Mouse (Mus musculus): ENCODE results near the gene Nhlrc2.

The Nhlrc2 gene

DNA sequence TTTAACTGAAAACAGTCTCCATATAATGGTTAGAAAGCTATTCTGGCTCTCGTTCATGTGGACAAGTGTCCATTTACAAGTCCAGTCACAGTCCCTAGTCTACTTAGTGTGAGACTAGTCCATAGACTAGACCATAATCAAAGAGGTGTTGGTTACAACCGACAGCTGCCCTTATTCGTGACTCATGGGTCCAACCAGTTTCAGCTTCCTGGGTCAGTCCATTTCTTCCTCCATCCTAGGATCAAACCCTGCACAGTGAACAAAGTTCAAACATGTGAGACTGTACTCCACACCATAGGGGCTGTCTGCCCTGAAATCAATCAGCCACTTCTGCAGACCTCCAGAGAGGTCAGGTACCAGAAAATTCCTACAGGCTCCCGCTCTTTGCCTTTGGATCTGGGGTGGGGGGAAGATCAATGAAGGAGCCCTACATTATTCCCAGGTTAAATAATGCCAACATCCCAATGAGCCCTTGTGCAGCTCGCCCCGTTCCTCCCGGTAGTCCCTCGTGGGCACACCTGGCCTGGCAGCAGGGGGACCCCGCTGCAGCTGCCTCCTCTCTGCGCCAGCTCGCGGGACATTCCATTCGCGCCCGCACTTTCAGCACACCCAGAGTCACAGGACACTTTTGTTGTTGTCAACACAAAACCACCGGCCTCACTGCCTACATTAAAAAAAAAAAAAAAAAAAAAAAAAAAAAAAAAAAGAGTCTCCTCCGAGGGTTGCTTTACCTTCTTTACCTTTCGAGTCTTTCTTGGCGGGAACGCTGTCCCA, 418 bp upstream of the Nhlrc2 start, which contains the start of gene Dclre1a:
TSS of gene Dclre1a (minus strand) at position 767 of the 774 bp plus-strand sequence.
- Histone ChIP-seq H3K27me3 (ENCODE audit: control insufficient read depth, insufficient read depth, low read length, poor library complexity, severe bottlenecking) (no peaks in the 10 kb centered on the region), H3K36me3 (ENCODE audit: control insufficient read depth, insufficient read depth, low read length, poor library complexity, severe bottlenecking) (peaks cover 3% of the 10 kb centered on the region; the same call in 1 of the 2 replicates)
- DNase-seq (ENCODE audit: low read depth, low spot score): peak; percentile 77

DNA sequence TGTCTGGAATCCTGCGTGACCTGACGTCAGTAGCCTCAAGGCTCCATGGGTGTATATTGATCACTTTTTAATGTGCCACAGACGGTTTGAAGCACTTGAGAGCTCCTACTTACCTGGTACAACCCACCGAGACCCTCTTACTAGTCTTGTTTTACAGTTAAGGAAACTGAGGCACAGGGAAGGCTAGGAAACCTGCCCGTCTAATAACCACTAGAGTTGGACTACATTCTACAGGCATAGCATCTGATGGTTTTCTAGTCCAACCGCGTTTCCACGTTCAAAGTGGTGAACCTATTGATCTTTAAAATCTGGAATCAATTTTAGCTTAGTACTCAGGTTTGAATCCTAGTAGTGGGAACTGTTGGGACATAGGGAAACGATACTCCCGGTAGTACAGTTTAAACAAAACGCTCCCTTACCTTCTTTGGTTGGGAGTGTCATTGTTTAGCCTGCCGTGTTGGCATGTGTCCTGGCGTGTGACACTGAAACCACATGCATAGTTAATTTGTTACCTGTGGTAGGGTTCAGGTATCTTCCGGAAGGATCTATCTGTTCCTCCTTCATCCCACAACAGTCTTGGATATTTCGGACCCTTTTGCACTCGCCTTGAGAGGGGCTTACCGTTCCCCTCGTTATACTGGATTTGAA, 1.1 kb downstream of the Nhlrc2 start:
- no peaks in the 10 kb centered on the region for H3K27me3 ChIP-seq (ENCODE audit: control insufficient read depth, insufficient read depth, low read length, poor library complexity, severe bottlenecking)
- peaks cover 9% of the 10 kb centered on the region; the same call in 1 of the 2 replicates for H3K36me3 ChIP-seq (ENCODE audit: control insufficient read depth, insufficient read depth, low read length, poor library complexity, severe bottlenecking)
- no peak for DNase-seq (ENCODE audit: low read depth, low spot score)

DNA sequence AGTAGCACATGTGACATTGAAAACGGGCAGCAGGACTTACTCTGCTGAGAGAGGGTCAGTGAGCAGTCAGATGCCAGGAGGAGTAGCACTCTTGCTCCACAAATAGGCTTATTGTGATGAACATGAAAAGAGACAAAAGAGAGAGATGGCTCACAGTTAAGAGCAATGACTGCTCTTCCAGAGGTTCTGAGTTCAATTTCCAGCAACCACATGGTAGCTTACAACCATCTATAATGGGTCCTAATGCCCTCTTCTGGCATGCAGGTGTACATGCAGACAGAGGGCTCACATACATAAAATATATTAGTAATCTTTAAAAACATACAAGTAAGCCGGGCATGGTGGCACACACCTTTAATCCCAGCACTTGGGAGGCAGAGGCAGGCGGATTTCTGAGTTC, 5.1 kb downstream of the Nhlrc2 start:
- Histone ChIP-seq H3K36me3 (ENCODE audit: control insufficient read depth, insufficient read depth, low read length, poor library complexity, severe bottlenecking) (peaks cover 9% of the 10 kb centered on the region), H3K27me3 (ENCODE audit: control insufficient read depth, insufficient read depth, low read length, poor library complexity, severe bottlenecking) (no peaks in the 10 kb centered on the region)
- DNase-seq (ENCODE audit: low read depth, low spot score): no peak

DNA sequence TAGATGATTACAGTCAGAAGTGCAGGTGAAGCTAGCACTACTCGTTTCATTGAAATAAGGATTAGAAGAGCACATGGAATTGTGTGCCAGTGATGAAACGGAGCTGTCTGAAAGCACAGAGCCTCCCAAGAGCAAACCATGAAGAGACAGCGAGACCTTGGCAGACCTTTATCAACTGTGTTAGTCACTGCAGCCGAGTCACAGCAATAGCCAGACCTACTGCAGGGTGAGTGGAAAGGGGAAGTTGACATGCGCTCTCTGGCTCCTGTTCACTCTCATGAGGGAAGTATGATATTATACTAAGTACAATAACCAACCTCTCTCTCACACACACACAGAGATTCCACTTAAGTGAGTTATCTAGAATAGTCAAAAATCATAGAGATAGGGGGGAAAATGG, 7.9 kb downstream of the Nhlrc2 start:
- peaks cover 9% of the 10 kb centered on the region for H3K36me3 ChIP-seq (ENCODE audit: control insufficient read depth, insufficient read depth, low read length, poor library complexity, severe bottlenecking)
- H3K27me3 ChIP-seq (ENCODE audit: control insufficient read depth, insufficient read depth, low read length, poor library complexity, severe bottlenecking): no peaks in the 10 kb centered on the region
- DNase-seq (ENCODE audit: low read depth, low spot score): peak; percentile 58

- Histone ChIP-seq H3K27me3 (ENCODE audit: control insufficient read depth, insufficient read depth, low read length, poor library complexity, severe bottlenecking) (no peaks in the 10 kb centered on the region), H3K36me3 (ENCODE audit: control insufficient read depth, insufficient read depth, low read length, poor library complexity, severe bottlenecking) (no peaks in the 10 kb centered on the region)
- DNase-seq (ENCODE audit: low read depth, low spot score): no peak
Measured at GRCm38 (mm10) chr19:56562433-56563138, 14.5 kb downstream of the Nhlrc2 start.

- Histone ChIP-seq H3K27me3 (ENCODE audit: control insufficient read depth, insufficient read depth, low read length, poor library complexity, severe bottlenecking) (no peaks in the 10 kb centered on the region), H3K36me3 (ENCODE audit: control insufficient read depth, insufficient read depth, low read length, poor library complexity, severe bottlenecking) (no peaks in the 10 kb centered on the region; the same call in 1 of the 2 replicates)
- no peak for DNase-seq (ENCODE audit: low read depth, low spot score)
Measured at GRCm38 (mm10) chr19:56563469-56563868, 15.4 kb downstream of the Nhlrc2 start.

DNA sequence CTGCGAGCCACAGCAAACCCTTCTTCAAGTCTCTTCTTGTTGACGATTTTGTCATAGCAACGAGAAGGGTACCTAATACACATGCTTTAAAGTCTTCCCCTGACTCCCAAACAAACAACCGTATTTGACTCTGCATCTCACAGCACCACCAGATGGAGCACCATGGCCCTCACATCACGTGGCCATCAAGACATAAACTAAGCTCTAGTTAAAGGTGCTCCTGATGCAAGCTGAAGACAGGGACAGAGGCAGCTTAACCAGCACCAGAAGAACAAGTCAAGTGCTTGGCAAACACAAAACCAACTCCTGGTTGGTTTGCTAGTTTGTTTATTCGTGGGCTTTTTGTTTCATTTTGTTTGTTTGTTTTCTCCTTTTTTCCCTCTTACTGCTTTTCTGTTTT, 17.3 kb downstream of the Nhlrc2 start:
- Histone ChIP-seq H3K36me3 (ENCODE audit: control insufficient read depth, insufficient read depth, low read length, poor library complexity, severe bottlenecking) (no peaks in the 10 kb centered on the region; the same call in 1 of the 2 replicates), H3K27me3 (ENCODE audit: control insufficient read depth, insufficient read depth, low read length, poor library complexity, severe bottlenecking) (no peaks in the 10 kb centered on the region)
- DNase-seq (ENCODE audit: low read depth, low spot score): peak; percentile 15

- Histone ChIP-seq H3K36me3 (ENCODE audit: control insufficient read depth, insufficient read depth, low read length, poor library complexity, severe bottlenecking) (no peaks in the 10 kb centered on the region; the same call in 1 of the 2 replicates), H3K27me3 (ENCODE audit: control insufficient read depth, insufficient read depth, low read length, poor library complexity, severe bottlenecking) (no peaks in the 10 kb centered on the region)
- peak; percentile 38 for DNase-seq (ENCODE audit: low read depth, low spot score)
Measured at GRCm38 (mm10) chr19:56566041-56566440, 18.0 kb downstream of the Nhlrc2 start.

DNA sequence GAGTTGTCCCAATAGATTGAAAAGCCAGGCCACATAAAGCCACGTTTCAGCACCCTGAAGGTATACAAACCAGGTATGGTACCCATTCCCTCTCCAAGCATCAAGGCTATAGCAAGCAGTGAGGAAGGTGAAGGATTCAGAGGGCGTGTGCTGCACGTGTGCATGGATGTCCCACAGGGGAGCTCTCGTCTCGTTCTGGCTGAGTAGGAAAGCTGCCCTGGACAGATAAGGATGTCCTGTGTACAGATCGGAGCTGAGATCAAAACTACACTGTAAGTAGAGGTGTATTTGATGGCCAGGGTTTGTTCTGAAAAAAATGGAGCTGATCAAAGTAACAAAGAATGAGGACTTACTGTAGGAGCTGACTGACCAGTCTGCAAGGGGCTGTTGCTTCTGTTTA, 18.9 kb downstream of the Nhlrc2 start:
- peaks cover 2% of the 10 kb centered on the region; the same call in 1 of the 2 replicates for H3K36me3 ChIP-seq (ENCODE audit: control insufficient read depth, insufficient read depth, low read length, poor library complexity, severe bottlenecking)
- DNase-seq (ENCODE audit: low read depth, low spot score): no peak
- no peaks in the 10 kb centered on the region for H3K27me3 ChIP-seq (ENCODE audit: control insufficient read depth, insufficient read depth, low read length, poor library complexity, severe bottlenecking)

DNA sequence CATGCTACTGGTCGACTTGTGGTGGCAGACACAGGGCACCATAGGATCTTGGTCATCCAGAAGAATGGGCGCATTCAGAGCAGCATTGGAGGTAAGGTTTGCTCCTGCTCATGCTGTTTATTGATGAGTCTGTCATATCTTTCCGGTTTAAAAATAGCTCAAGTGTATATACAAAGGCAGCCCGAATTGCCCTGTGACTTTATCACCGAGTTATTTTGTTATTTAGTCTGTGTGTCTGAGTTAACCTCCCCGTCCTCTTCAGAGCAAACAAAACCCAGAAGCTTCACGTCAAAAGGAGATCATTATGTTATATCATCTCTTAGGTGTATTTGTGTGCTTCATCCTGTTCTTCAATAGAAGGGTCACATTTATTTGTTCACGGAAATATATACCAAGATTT, 22.7 kb downstream of the Nhlrc2 start:
- DNase-seq (ENCODE audit: low read depth, low spot score): no peak
- H3K36me3 ChIP-seq (ENCODE audit: control insufficient read depth, insufficient read depth, low read length, poor library complexity, severe bottlenecking): peaks cover 2% of the 10 kb centered on the region; the same call in 1 of the 2 replicates
- no peaks in the 10 kb centered on the region for H3K27me3 ChIP-seq (ENCODE audit: control insufficient read depth, insufficient read depth, low read length, poor library complexity, severe bottlenecking)

GRCm38 (mm10) chr19:56571234-56571633, 23.2 kb downstream of the Nhlrc2 start:
- DNase-seq (ENCODE audit: low read depth, low spot score): no peak
- H3K27me3 ChIP-seq (ENCODE audit: control insufficient read depth, insufficient read depth, low read length, poor library complexity, severe bottlenecking): no peaks in the 10 kb centered on the region
- peaks cover 2% of the 10 kb centered on the region; the same call in 1 of the 2 replicates for H3K36me3 ChIP-seq (ENCODE audit: control insufficient read depth, insufficient read depth, low read length, poor library complexity, severe bottlenecking)

- peaks cover 2% of the 10 kb centered on the region; the same call in 1 of the 2 replicates for H3K36me3 ChIP-seq (ENCODE audit: control insufficient read depth, insufficient read depth, low read length, poor library complexity, severe bottlenecking)
- DNase-seq (ENCODE audit: low read depth, low spot score): no peak
- no peaks in the 10 kb centered on the region for H3K27me3 ChIP-seq (ENCODE audit: control insufficient read depth, insufficient read depth, low read length, poor library complexity, severe bottlenecking)
Measured at GRCm38 (mm10) chr19:56571913-56572312, 23.9 kb downstream of the Nhlrc2 start.

DNA sequence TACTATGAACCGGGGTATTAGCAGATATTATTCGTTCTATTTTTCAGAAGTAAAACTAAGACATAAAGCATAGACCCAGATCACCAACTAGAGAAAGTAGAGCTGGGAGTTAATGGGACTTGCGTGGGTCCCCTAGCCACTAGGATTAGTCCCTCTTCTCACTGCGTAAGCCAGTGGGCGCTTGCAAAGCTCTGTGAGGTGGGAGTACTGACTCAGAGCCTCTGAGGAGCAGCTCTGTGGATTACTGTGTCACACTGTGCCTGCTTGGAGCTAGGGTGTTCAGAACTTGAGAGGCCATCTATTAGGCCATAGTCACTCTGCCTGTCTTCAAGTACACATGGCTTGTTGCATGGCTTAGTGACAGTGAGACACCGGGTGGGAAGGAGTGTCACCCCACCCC, 25.1 kb downstream of the Nhlrc2 start:
- DNase-seq (ENCODE audit: low read depth, low spot score): no peak
- H3K36me3 ChIP-seq (ENCODE audit: control insufficient read depth, insufficient read depth, low read length, poor library complexity, severe bottlenecking): peaks cover 2% of the 10 kb centered on the region; the same call in 1 of the 2 replicates
- H3K27me3 ChIP-seq (ENCODE audit: control insufficient read depth, insufficient read depth, low read length, poor library complexity, severe bottlenecking): no peaks in the 10 kb centered on the region

- no peak for DNase-seq (ENCODE audit: low read depth, low spot score)
- no peaks in the 10 kb centered on the region for H3K36me3 ChIP-seq (ENCODE audit: control insufficient read depth, insufficient read depth, low read length, poor library complexity, severe bottlenecking)
- no peaks in the 10 kb centered on the region for H3K27me3 ChIP-seq (ENCODE audit: control insufficient read depth, insufficient read depth, low read length, poor library complexity, severe bottlenecking)
Measured at GRCm38 (mm10) chr19:56577801-56578200, 29.7 kb downstream of the Nhlrc2 start.

- Histone ChIP-seq H3K27me3 (ENCODE audit: control insufficient read depth, insufficient read depth, low read length, poor library complexity, severe bottlenecking) (no peaks in the 10 kb centered on the region), H3K36me3 (ENCODE audit: control insufficient read depth, insufficient read depth, low read length, poor library complexity, severe bottlenecking) (no peaks in the 10 kb centered on the region)
- DNase-seq (ENCODE audit: low read depth, low spot score): no peak
Measured at GRCm38 (mm10) chr19:56581981-56582380, 33.9 kb downstream of the Nhlrc2 start.
